22 mouse cellular contexts compared by ENCODE assay signal in the genomic region with DNA sequence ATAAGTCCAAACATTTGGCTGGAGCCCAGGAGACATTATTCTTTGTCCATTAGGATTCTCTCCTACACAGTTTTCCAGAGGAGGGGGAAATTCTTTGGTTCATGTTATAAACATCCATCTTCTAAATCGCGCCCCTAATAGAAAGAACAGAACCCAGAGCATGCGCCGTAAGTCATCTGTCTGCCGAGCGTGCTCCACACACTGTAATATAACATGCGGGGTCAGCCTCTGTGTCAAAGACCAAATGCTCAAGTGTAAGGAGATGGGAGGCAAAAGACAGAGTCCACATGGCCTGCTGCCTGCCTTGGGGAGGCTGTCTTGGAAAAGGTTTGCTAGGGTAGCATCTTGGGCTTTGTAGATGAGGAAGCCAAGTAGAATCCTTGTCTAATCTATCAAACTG.
DNase-seq lines count a peak whose midpoint lies in the region; ATAC-seq and TF ChIP-seq lines count a peak whose summit lies in the region.
"Had no signal": no experiment of that assay in that cellular context is flagged by ENCODE, and none has a peak within 500 bp of the region (broad histone marks: within the 10 kb centered on the region; RNA-seq: fewer than 3 reads in every experiment).

No protein-coding gene starts in this region.

- H3K9ac ChIP-seq in intestine, embryonic 14.5 days (ENCODE audit: low read length), result no peak overlapping the region
- no peak overlapping the region for H3K9ac ChIP-seq in intestine, postnatal 0 days (ENCODE audit: low read depth, low read length)
- no peak overlapping the region for H3K9ac ChIP-seq in midbrain, embryonic 16.5 days (ENCODE audit: low read depth, low read length)
- H3K9ac ChIP-seq: embryonic facial prominence, embryonic 12.5 days; forebrain, postnatal 0 days; hindbrain, embryonic 12.5 days; liver, embryonic 15.5 days; neural tube, embryonic 13.5 days had no signal

- H3K27ac ChIP-seq in intestine, embryonic 14.5 days (ENCODE audit: low read depth), result no peak overlapping the region
- no peak overlapping the region for H3K27ac ChIP-seq in intestine, postnatal 0 days (ENCODE audit: low read depth, low read length)
- H3K27ac ChIP-seq in midbrain, embryonic 16.5 days (ENCODE audit: low read length), result no peak overlapping the region
- H3K27ac ChIP-seq: embryonic facial prominence, embryonic 12.5 days; hindbrain, embryonic 12.5 days; left cerebral cortex, adult 2 months; liver, embryonic 15.5 days; neural tube, embryonic 13.5 days had no signal

- no peak for TF ChIP-seq CTCF in intestine, postnatal 0 days (IDR thresholded peaks at IDR 0.05; ENCODE audit: low read depth)

- peak; percentile 58 for DNase-seq in intestine, embryonic 14.5 days (ENCODE audit: low spot score)
- peak; percentile 33 to 47 for DNase-seq in kidney, postnatal 4 days
- no peak for DNase-seq in kidney, postnatal 25 days
- peak; percentile 22 for DNase-seq in embryo, embryonic 10.5 days (ENCODE audit: low spot score)
- peak; percentile 68 for DNase-seq in mesoderm, embryonic 11.5 days (ENCODE audit: low read depth, low spot score)
- DNase-seq: adrenal gland, postnatal 25 days; cerebellum, adult 8-10 months; cerebellum, postnatal 36 days; forebrain, postnatal 0 days; gastrocnemius, postnatal 25 days; lung, postnatal 36 days; midbrain, embryonic 14.5 days; retina, postnatal 1 day had no signal

- 38% methylated on average over 7 of the region's 7 CpGs for WGBS in intestine, embryonic 14.5 days
- 65% methylated on average over 7 of the region's 7 CpGs for WGBS in intestine, postnatal 0 days
- 93% methylated on average over 7 of the region's 7 CpGs for WGBS in midbrain, embryonic 16.5 days

- no peaks in the 10 kb centered on the region for H3K9me3 ChIP-seq in intestine, embryonic 14.5 days (ENCODE audit: control insufficient read depth, low read length)
- no peaks in the 10 kb centered on the region for H3K9me3 ChIP-seq in intestine, postnatal 0 days (ENCODE audit: control insufficient read depth)
- H3K9me3 ChIP-seq in midbrain, embryonic 16.5 days (replicated peaks; ENCODE audit: control insufficient read depth, low read length, poor library complexity, severe bottlenecking), result no peaks in the 10 kb centered on the region
- H3K9me3 ChIP-seq: embryonic facial prominence, embryonic 12.5 days; hindbrain, embryonic 12.5 days; liver, embryonic 15.5 days; megakaryocyte, embryonic 14.5 days; neural tube, embryonic 13.5 days had no signal

- H3K4me3 ChIP-seq in intestine, embryonic 14.5 days (ENCODE audit: low read depth, low read length), result no peak overlapping the region
- no peak overlapping the region for H3K4me3 ChIP-seq in intestine, postnatal 0 days (ENCODE audit: low read depth, low read length)
- no peak overlapping the region for H3K4me3 ChIP-seq in midbrain, embryonic 16.5 days (ENCODE audit: low read depth, low read length)
- H3K4me3 ChIP-seq: embryonic facial prominence, embryonic 12.5 days; hindbrain, embryonic 12.5 days; left cerebral cortex, adult 2 months; liver, embryonic 15.5 days; megakaryocyte, embryonic 14.5 days; myocyte; neural tube, embryonic 13.5 days had no signal

- no peaks in the 10 kb centered on the region for H3K4me1 ChIP-seq in intestine, embryonic 14.5 days (replicated peaks; ENCODE audit: control insufficient read depth, insufficient read depth, low read length)
- no peaks in the 10 kb centered on the region for H3K4me1 ChIP-seq in intestine, postnatal 0 days (replicated peaks; ENCODE audit: control insufficient read depth, insufficient read depth, low read length)
- no peaks in the 10 kb centered on the region for H3K4me1 ChIP-seq in midbrain, embryonic 16.5 days (ENCODE audit: control insufficient read depth, insufficient read depth, low read length)
- H3K4me1 ChIP-seq: embryonic facial prominence, embryonic 12.5 days; hindbrain, embryonic 12.5 days; liver, embryonic 15.5 days; megakaryocyte, embryonic 14.5 days; neural tube, embryonic 13.5 days had no signal

- no peaks in the 10 kb centered on the region for H3K27me3 ChIP-seq in intestine, embryonic 14.5 days (replicated peaks; ENCODE audit: control insufficient read depth, insufficient read depth, low read length)
- no peaks in the 10 kb centered on the region for H3K27me3 ChIP-seq in intestine, postnatal 0 days (replicated peaks; ENCODE audit: control insufficient read depth, insufficient read depth, low read length)
- H3K27me3 ChIP-seq in midbrain, embryonic 16.5 days (ENCODE audit: control insufficient read depth, insufficient read depth, low read depth, low read length), result no peaks in the 10 kb centered on the region
- H3K27me3 ChIP-seq: embryonic facial prominence, embryonic 12.5 days; hindbrain, embryonic 12.5 days; liver, embryonic 15.5 days; megakaryocyte, embryonic 14.5 days; neural tube, embryonic 13.5 days had no signal

- H3K36me3 ChIP-seq in intestine, embryonic 14.5 days (ENCODE audit: control insufficient read depth, insufficient read depth, low read length), result no peaks in the 10 kb centered on the region
- no peaks in the 10 kb centered on the region for H3K36me3 ChIP-seq in intestine, postnatal 0 days (ENCODE audit: control insufficient read depth, insufficient read depth)
- no peaks in the 10 kb centered on the region for H3K36me3 ChIP-seq in midbrain, embryonic 16.5 days (ENCODE audit: control insufficient read depth, insufficient read depth, low read length)
- H3K36me3 ChIP-seq: embryonic facial prominence, embryonic 12.5 days; hindbrain, embryonic 12.5 days; liver, embryonic 15.5 days; neural tube, embryonic 13.5 days had no signal

- H3K4me2 ChIP-seq in intestine, embryonic 14.5 days (ENCODE audit: low read length), result no peak overlapping the region
- no peak overlapping the region for H3K4me2 ChIP-seq in intestine, postnatal 0 days (replicated peaks; ENCODE audit: low read depth)
- no peak overlapping the region for H3K4me2 ChIP-seq in midbrain, embryonic 16.5 days (ENCODE audit: low read length)
- H3K4me2 ChIP-seq: embryonic facial prominence, embryonic 12.5 days; hindbrain, embryonic 12.5 days; liver, embryonic 15.5 days; neural tube, embryonic 13.5 days had no signal

- ATAC-seq in intestine, embryonic 14.5 days (replicated peaks; ENCODE audit: low FRiP score, low TSS enrichment, low read depth), result peak; percentile 91
- no peak for ATAC-seq in intestine, postnatal 0 days
- no peak for ATAC-seq in midbrain, embryonic 16.5 days
- ATAC-seq: forebrain, postnatal 0 days had no signal

Comparison
In these comparisons a context has a peak if more than half of its experiments do, and no peak if none do; other contexts are left out.
1. DNase-seq: peak in intestine, embryonic 14.5 days (single experiment), kidney, postnatal 4 days (2 of 2), embryo, embryonic 10.5 days (single experiment) and mesoderm, embryonic 11.5 days (single experiment); none in kidney, postnatal 25 days (0 of 2).